Mouse (Mus musculus) E14TG2a.4 (cell line): ENCODE data around the gene Myo1g.
A peak's percentile ranks its signal among the peaks of the same experiment; 100 is the strongest.

Source experiments
- H3K27me3 ChIP-seq: 2 replicates; pipeline ENCODE4 v1.6.1; 2014; ENCODE audit warnings: low read length, control low read depth; ENCODE audit not compliant: insufficient read depth
- H3K36me3 ChIP-seq: 2 replicates; pipeline ENCODE4 v1.6.1; 2014; ENCODE audit warnings: low read length, control low read depth; ENCODE audit not compliant: insufficient read depth
- H3K4me1 ChIP-seq: replicated peaks from 2 replicates; pipeline ENCODE4 v1.6.1; 2014; ENCODE audit warnings: low read depth, low read length, control low read depth
- H3K4me3 ChIP-seq: replicated peaks from 2 replicates; pipeline ENCODE4 v1.5.1; 2014; ENCODE audit warnings: mild to moderate bottlenecking, low read length
- H3K9me3 ChIP-seq: 2 replicates; pipeline ENCODE4 v1.6.1; 2014; ENCODE audit warnings: low read length, control low read depth
- CTCF ChIP-seq: conservative IDR thresholded peaks from 2 replicates; pipeline ENCODE4 v1.5.1; 2014; ENCODE audit warnings: low read length
- NANOG ChIP-seq: IDR thresholded peaks from 2 replicates; pipeline ENCODE4 v1.6.1; 2014; ENCODE audit warnings: borderline replicate concordance, low read length, mixed read lengths
- POU5F1 ChIP-seq: IDR thresholded peaks from 2 replicates; pipeline ENCODE4 v1.6.1; 2014; ENCODE audit warnings: low read length, borderline replicate concordance

Myo1g gene

DNA sequence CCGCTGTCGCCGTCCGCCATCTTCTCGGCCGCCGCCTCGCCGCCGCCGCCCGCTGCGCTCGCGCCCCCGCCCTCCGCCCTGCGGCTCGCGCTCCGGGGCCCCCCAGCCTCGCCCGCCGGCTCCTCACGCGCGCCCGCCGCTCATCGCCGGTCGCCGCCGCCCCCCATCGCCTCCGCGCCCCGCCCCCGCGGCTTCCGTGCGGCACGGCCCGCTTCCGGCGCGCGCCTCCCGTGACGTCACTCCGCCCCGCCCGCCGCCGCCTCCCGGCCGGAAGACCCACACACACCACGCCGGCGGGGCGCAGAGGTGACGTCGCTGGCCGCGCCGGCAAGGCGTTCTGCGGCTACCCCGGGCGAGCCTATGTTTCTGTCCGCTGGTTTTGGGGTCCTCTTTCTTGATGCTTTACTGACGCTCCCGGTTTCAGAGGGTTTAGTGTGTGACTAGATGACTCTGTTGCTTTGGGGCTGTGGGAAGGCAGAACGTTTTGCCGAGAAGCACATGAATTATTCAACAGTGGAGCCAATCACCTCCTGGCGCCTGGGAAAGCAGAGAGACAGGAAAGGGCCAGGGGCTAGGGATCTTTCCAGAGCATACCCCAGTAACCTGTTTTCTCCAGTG lies 44.8 kb downstream of the Myo1g start, which contains the start of gene Purb:
TSS of gene Purb (minus strand) at position 51 of the 618 bp plus-strand sequence.
- peaks cover 43% of the 10 kb centered on the region for H3K36me3 ChIP-seq
- peak within 1 kb of the TSS; percentile 88 for H3K4me3 ChIP-seq
- peaks cover 59% of the 10 kb centered on the region for H3K4me1 ChIP-seq
- no peaks in the 10 kb centered on the region for H3K27me3 ChIP-seq
- TF ChIP-seq CTCF (no peak), POU5F1 (peak; percentile 59; the same call in 1 of the 2 replicates), NANOG (no peak)
- H3K9me3 ChIP-seq, result no peaks in the 10 kb centered on the region

- Histone ChIP-seq H3K4me1 (peaks cover 59% of the 10 kb centered on the region), H3K36me3 (peaks cover 51% of the 10 kb centered on the region), H3K27me3 (no peaks in the 10 kb centered on the region), H3K9me3 (no peaks in the 10 kb centered on the region), H3K4me3 (peak overlapping the region; percentile 88)
- no peak for TF ChIP-seq CTCF
- TF ChIP-seq NANOG, result no peak
- no peak for TF ChIP-seq POU5F1
Measured at GRCm38 (mm10) chr11:6474874-6475731, 45.7 kb downstream of the Myo1g start.

DNA sequence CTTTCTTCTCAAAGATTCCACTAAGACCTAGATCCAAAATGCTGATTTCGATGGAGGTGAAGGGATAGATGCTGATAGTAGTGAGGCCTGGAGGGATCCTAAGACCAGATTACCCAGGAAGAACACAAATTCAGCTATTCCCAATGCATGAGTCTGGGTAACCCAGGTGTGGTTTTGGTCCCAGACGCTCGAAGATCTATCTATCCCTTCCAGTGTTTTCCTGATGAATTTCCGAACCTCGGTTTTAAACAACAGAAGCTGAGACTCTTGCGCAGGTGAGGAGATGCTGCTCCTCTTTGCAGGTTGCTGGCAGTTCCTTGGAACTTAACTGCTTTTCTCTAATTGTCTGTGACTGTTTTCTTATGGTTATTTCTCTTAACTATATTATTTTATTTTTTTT lies 46.4 kb downstream of the Myo1g start:
- Histone ChIP-seq H3K27me3 (no peaks in the 10 kb centered on the region), H3K4me3 (peak overlapping the region; percentile 88), H3K4me1 (peaks cover 63% of the 10 kb centered on the region), H3K9me3 (no peaks in the 10 kb centered on the region), H3K36me3 (peaks cover 57% of the 10 kb centered on the region)
- no peak for TF ChIP-seq CTCF
- no peak for TF ChIP-seq POU5F1
- no peak for TF ChIP-seq NANOG

DNA sequence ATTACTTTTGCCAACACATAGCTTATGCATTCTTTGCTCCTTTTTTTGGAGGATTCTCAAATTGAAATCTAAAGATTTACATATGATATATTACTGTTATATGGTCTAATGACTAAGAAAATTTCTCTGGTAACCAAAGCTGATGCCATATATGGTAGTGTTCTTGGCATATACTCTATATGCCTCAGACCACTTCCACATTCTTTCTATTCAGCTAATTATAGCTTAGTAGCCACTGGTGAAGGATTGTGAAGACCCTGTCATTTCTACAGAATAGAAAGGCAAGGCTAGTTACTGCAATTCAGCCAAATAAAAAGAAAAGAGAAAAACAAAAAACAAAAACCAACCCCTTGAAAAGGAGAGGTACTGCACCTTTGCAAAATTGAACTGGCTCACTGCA lies 48.7 kb downstream of the Myo1g start:
- TF ChIP-seq NANOG (no peak), POU5F1 (no peak), CTCF (no peak)
- H3K4me1 ChIP-seq, result peaks cover 75% of the 10 kb centered on the region
- H3K9me3 ChIP-seq, result no peaks in the 10 kb centered on the region
- H3K27me3 ChIP-seq, result no peaks in the 10 kb centered on the region
- H3K4me3 ChIP-seq, result peak overlapping the region; percentile 88
- H3K36me3 ChIP-seq, result peaks cover 77% of the 10 kb centered on the region

GRCm38 (mm10) chr11:6471493-6471892 lies 49.3 kb downstream of the Myo1g start:
- peaks cover 83% of the 10 kb centered on the region for H3K36me3 ChIP-seq
- H3K4me1 ChIP-seq, result peaks cover 75% of the 10 kb centered on the region
- H3K27me3 ChIP-seq, result no peaks in the 10 kb centered on the region
- H3K9me3 ChIP-seq, result no peaks in the 10 kb centered on the region
- peak overlapping the region; percentile 88 for H3K4me3 ChIP-seq
- TF ChIP-seq CTCF (no peak), NANOG (no peak), POU5F1 (no peak)

DNA sequence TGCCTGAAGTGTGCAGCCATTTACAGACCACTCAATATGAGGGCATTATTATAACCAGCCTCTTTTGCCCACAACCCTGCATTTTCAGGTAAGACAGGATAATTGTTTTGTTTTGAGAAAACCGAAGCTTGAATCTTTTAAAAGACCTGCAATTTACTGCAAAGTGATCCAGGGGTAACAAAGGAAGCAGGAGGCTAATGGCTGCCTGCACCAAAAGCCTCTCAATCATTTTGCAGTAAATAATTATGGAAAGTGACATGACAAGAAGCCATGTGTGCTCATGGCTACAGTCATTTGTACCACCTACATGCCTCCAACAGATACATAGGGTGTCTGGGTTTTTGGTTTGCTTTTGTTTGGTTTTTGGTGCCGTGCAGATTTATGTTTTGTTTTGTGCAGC lies 49.7 kb downstream of the Myo1g start:
- no peaks in the 10 kb centered on the region for H3K27me3 ChIP-seq
- H3K36me3 ChIP-seq, result peaks cover 87% of the 10 kb centered on the region
- peaks cover 80% of the 10 kb centered on the region for H3K4me1 ChIP-seq
- peak overlapping the region; percentile 88 for H3K4me3 ChIP-seq
- TF ChIP-seq CTCF (no peak), POU5F1 (no peak), NANOG (no peak)
- no peaks in the 10 kb centered on the region for H3K9me3 ChIP-seq

DNA sequence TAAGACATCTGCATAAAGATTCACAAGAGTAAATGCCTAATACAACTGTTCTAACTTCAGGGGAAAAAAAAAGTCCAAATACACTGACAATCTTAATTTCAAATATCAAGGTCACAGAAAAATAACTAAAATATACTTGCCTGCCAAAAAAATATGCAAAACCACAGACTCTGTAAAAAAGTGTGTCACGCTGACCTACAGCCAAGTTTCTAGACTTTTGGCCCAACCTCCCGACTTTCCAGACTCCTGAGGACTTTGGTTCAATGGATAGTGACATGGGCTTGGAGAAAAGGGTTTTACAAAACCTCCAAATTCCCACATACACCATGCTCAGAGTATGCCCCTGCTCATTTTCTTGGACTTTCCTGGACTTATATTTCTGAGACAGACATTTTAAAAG lies 52.2 kb downstream of the Myo1g start:
- Histone ChIP-seq H3K9me3 (no peaks in the 10 kb centered on the region), H3K4me1 (peaks cover 76% of the 10 kb centered on the region), H3K4me3 (no peak overlapping the region), H3K36me3 (peaks cover 78% of the 10 kb centered on the region), H3K27me3 (no peaks in the 10 kb centered on the region)
- no peak for TF ChIP-seq NANOG
- no peak for TF ChIP-seq POU5F1

- Histone ChIP-seq H3K9me3 (peaks cover 4% of the 10 kb centered on the region; the same call in 1 of the 2 replicates), H3K36me3 (peaks cover 44% of the 10 kb centered on the region), H3K4me3 (no peak overlapping the region), H3K4me1 (peaks cover 42% of the 10 kb centered on the region), H3K27me3 (no peaks in the 10 kb centered on the region)
- TF ChIP-seq CTCF (peak; percentile 24; the same call in 1 of the 2 replicates), NANOG (no peak)
Measured at GRCm38 (mm10) chr11:6465122-6465521, 55.6 kb downstream of the Myo1g start.
